Mouse (Mus musculus): ENCODE data around the gene Chpf2. TPM values are rescaled to one million over a fixed set of nuclear protein-coding genes. Genes with fewer than 3 reads are reported as not detected.

Chpf2 gene
- polyA plus RNA-seq, 1 experiment from 2014 or later: 31.6 TPM

GRCm38 (mm10) chr5:24635093-24635492 lies 48.6 kb downstream of the Chpf2 start:
- H3K4me2 ChIP-seq (replicated peaks): no peak overlapping the region
- 50% methylated on average over 1 of the region's 1 CpGs for WGBS
- no peak overlapping the region for H3K4me3 ChIP-seq
- no peaks in the 10 kb centered on the region for H3K9me3 ChIP-seq
- no peaks in the 10 kb centered on the region for H3K4me1 ChIP-seq
- no peak overlapping the region for H3K9ac ChIP-seq
- no peaks in the 10 kb centered on the region for H3K36me3 ChIP-seq
- H3K27me3 ChIP-seq: peaks cover 12% of the 10 kb centered on the region; the same call in 1 of the 2 replicates
- no peak overlapping the region for H3K27ac ChIP-seq
- no peak for ATAC-seq (ENCODE audit: low FRiP score, low read depth)

- no peaks in the 10 kb centered on the region for H3K36me3 ChIP-seq
- ATAC-seq (ENCODE audit: low FRiP score, low read depth): no peak
- WGBS: 77% methylated on average over 6 of the region's 6 CpGs
Observed at GRCm38 (mm10) chr5:24635526-24636141, 49.1 kb downstream of the Chpf2 start.

GRCm38 (mm10) chr5:24636987-24637386 lies 50.4 kb downstream of the Chpf2 start:
- Histone ChIP-seq H3K9me3 (no peaks in the 10 kb centered on the region), H3K27me3 (no peaks in the 10 kb centered on the region), H3K9ac (no peak overlapping the region), H3K4me2 (replicated peaks) (no peak overlapping the region), H3K4me3 (no peak overlapping the region), H3K4me1 (no peaks in the 10 kb centered on the region), H3K36me3 (no peaks in the 10 kb centered on the region), H3K27ac (no peak overlapping the region)
- no peak for ATAC-seq (ENCODE audit: low FRiP score, low read depth)
- WGBS: 74% methylated on average over 4 of the region's 4 CpGs

More at GRCm38 (mm10) chr5:24635526-24636141, 49.1 kb downstream of the Chpf2 start:
- Histone ChIP-seq H3K27ac (no peak overlapping the region), H3K9ac (no peak overlapping the region), H3K4me3 (no peak overlapping the region), H3K4me2 (replicated peaks) (no peak overlapping the region), H3K4me1 (no peaks in the 10 kb centered on the region), H3K27me3 (peaks cover 7% of the 10 kb centered on the region; the same call in 1 of the 2 replicates), H3K9me3 (no peaks in the 10 kb centered on the region)

GRCm38 (mm10) chr5:24638131-24638530 lies 51.6 kb downstream of the Chpf2 start:
- H3K9me3 ChIP-seq: no peaks in the 10 kb centered on the region
- no peak overlapping the region for H3K4me3 ChIP-seq
- H3K27me3 ChIP-seq: no peaks in the 10 kb centered on the region
- no peak overlapping the region for H3K27ac ChIP-seq
- 61% methylated on average over 6 of the region's 6 CpGs for WGBS
- no peak overlapping the region for H3K9ac ChIP-seq
- no peak overlapping the region for H3K4me2 ChIP-seq (replicated peaks)
- ATAC-seq (ENCODE audit: low FRiP score, low read depth): no peak
- no peaks in the 10 kb centered on the region for H3K4me1 ChIP-seq
- H3K36me3 ChIP-seq: no peaks in the 10 kb centered on the region

- H3K9ac ChIP-seq: no peak overlapping the region
- H3K4me2 ChIP-seq (replicated peaks): no peak overlapping the region
- no peak overlapping the region for H3K27ac ChIP-seq
- H3K27me3 ChIP-seq: no peaks in the 10 kb centered on the region
- no peak overlapping the region for H3K4me3 ChIP-seq
- WGBS: 73% methylated on average over 6 of the region's 6 CpGs
- no peak for ATAC-seq (ENCODE audit: low FRiP score, low read depth)
- H3K9me3 ChIP-seq: no peaks in the 10 kb centered on the region
- no peaks in the 10 kb centered on the region for H3K4me1 ChIP-seq
- no peaks in the 10 kb centered on the region for H3K36me3 ChIP-seq
Observed at GRCm38 (mm10) chr5:24639081-24639480, 52.5 kb downstream of the Chpf2 start.

MicroRNA genes within 50 kb of the gene (microRNA counts, 519-probe panel; counts per million panel counts)
- microRNA mmu-miR-671-3p (984 counts per million, percentile 5 among the panel's probes with 10 or more counts), microRNA mmu-miR-671-5p (not detected)

Small RNAs within 50 kb of the gene (microRNA-seq; reads per million reads assigned to microRNA genes)
- 357 reads per million, percentile 67 among the genes with 10 or more reads in this experiment for gene Mir671

Other genes with a start within 250 kb of the Chpf2 start
- 2.7 and 3.1 TPM in 2 replicates for gene Kcnh2, start 235.1 kb upstream of the Chpf2 start, polyA plus RNA-seq (2015; fragmentation: Nextera tagmentation; extraction: Ambion mirVana)
- gene Nos3, start 221.9 kb upstream of the Chpf2 start, polyA plus RNA-seq (2015; fragmentation: Nextera tagmentation; extraction: Ambion mirVana): 6.0 and 6.6 TPM in 2 replicates
- gene Atg9b, start 194.6 kb upstream of the Chpf2 start, polyA plus RNA-seq (2015; fragmentation: Nextera tagmentation; extraction: Ambion mirVana): 0.37 and 0.78 TPM in 2 replicates
- gene Abcb8, start 193.1 kb upstream of the Chpf2 start, polyA plus RNA-seq (2015; fragmentation: Nextera tagmentation; extraction: Ambion mirVana): 42.1 and 44.6 TPM in 2 replicates
- gene Asic3, start 173.3 kb upstream of the Chpf2 start, polyA plus RNA-seq (2015; fragmentation: Nextera tagmentation; extraction: Ambion mirVana): 1.7 and 2.0 TPM in 2 replicates
- 53.5 and 59.5 TPM in 2 replicates for gene Cdk5, start 163.2 kb upstream of the Chpf2 start, polyA plus RNA-seq (2015; fragmentation: Nextera tagmentation; extraction: Ambion mirVana)
- gene Slc4a2, start 162.9 kb upstream of the Chpf2 start, polyA plus RNA-seq (2015; fragmentation: Nextera tagmentation; extraction: Ambion mirVana): 39.5 and 42.0 TPM in 2 replicates
- gene Fastk, start 141.5 kb upstream of the Chpf2 start, polyA plus RNA-seq (2015; fragmentation: Nextera tagmentation; extraction: Ambion mirVana): 120 TPM in 2 replicates
- gene Tmub1, start 138.9 kb upstream of the Chpf2 start, polyA plus RNA-seq (2015; fragmentation: Nextera tagmentation; extraction: Ambion mirVana): 23.7 and 24.6 TPM in 2 replicates
- gene Agap3, start 134.6 kb upstream of the Chpf2 start, polyA plus RNA-seq (2015; fragmentation: Nextera tagmentation; extraction: Ambion mirVana): 29.8 and 35.4 TPM in 2 replicates
- gene Gbx1, start 59.5 kb upstream of the Chpf2 start, polyA plus RNA-seq (2015; fragmentation: Nextera tagmentation; extraction: Ambion mirVana): not detected in 2 replicates
- gene Asb10, start 45.8 kb upstream of the Chpf2 start, polyA plus RNA-seq (2015; fragmentation: Nextera tagmentation; extraction: Ambion mirVana): 1.6 and 2.2 TPM in 2 replicates
- 0.17 and 0.49 TPM in 2 replicates for gene 4931409K22Rik, start 29.9 kb upstream of the Chpf2 start, polyA plus RNA-seq (2015; fragmentation: Nextera tagmentation; extraction: Ambion mirVana)
- gene Abcf2, start 9.3 kb upstream of the Chpf2 start, polyA plus RNA-seq (2015; fragmentation: Nextera tagmentation; extraction: Ambion mirVana): 120 and 128 TPM in 2 replicates
- gene Smarcd3, start 37.7 kb downstream of the Chpf2 start, polyA plus RNA-seq (2015; fragmentation: Nextera tagmentation; extraction: Ambion mirVana): 51.2 and 51.3 TPM in 2 replicates
- gene Nub1, start 98.8 kb downstream of the Chpf2 start, polyA plus RNA-seq (2015; fragmentation: Nextera tagmentation; extraction: Ambion mirVana): 30.8 and 34.3 TPM in 2 replicates
- gene Wdr86, start 144.0 kb downstream of the Chpf2 start, polyA plus RNA-seq (2015; fragmentation: Nextera tagmentation; extraction: Ambion mirVana): 38.3 and 39.6 TPM in 2 replicates
- 1.8 and 3.8 TPM in 2 replicates for gene Crygn, start 171.3 kb downstream of the Chpf2 start, polyA plus RNA-seq (2015; fragmentation: Nextera tagmentation; extraction: Ambion mirVana)

All from limb, embryonic 13.5 days (tissue).